Mouse (Mus musculus) megakaryocyte, embryonic 14.5 days (primary cell): ENCODE results near the gene Ftcd. TPM values are rescaled to one million over a fixed set of nuclear protein-coding genes. Genes with fewer than 3 reads are reported as not detected.
A peak's percentile ranks its signal among the peaks of the same experiment; 100 is the strongest.

Experiments used
- H3K27me3 ChIP-seq: replicated peaks from 2 replicates; pipeline ENCODE3; 2012; ENCODE audit warnings: inconsistent platforms
- H3K36me3 ChIP-seq: replicated peaks from 2 replicates; pipeline ENCODE3; 2012; ENCODE audit warnings: low read length, inconsistent platforms, mixed read lengths
- H3K4me1 ChIP-seq: 2 replicates; pipeline ENCODE4 v1.6.1; 2012; ENCODE audit warnings: inconsistent platforms
- H3K4me3 ChIP-seq: replicated peaks from 2 replicates; pipeline ENCODE3; 2012; ENCODE audit warnings: moderate library complexity, mild to moderate bottlenecking, inconsistent platforms
- H3K9me3 ChIP-seq: 2 replicates; pipeline ENCODE4 v1.6.1; 2012; ENCODE audit warnings: inconsistent platforms
- FLI1 ChIP-seq: IDR thresholded peaks from 2 replicates; pipeline ENCODE4 v1.6.1; 2012; ENCODE audit warnings: low read length, inconsistent platforms, mixed read lengths
- GATA1 ChIP-seq: IDR thresholded peaks from 3 replicates; pipeline ENCODE4 v1.6.1; 2012; ENCODE audit warnings: mixed read lengths, low read length, inconsistent platforms, borderline replicate concordance
- polyA plus RNA-seq: library from polyadenylated mRNA; stranded (reverse); fragments of >175 nt; gene quantifications from 2 replicates; pipeline ENCODE4 v1.2.3, GENCODE M21; 2012; ENCODE audit warnings: low replicate concordance; ENCODE audit not compliant: insufficient read depth

Ftcd gene
- polyA plus RNA-seq, 1 experiment = not detected

GRCm38 (mm10) chr10:76550458-76550857 lies 25.0 kb upstream of the Ftcd start:
- no peak overlapping the region for H3K4me3 ChIP-seq
- no peaks in the 10 kb centered on the region for H3K27me3 ChIP-seq
- no peaks in the 10 kb centered on the region for H3K9me3 ChIP-seq
- peaks cover 99% of the 10 kb centered on the region for H3K36me3 ChIP-seq
- peaks cover 50% of the 10 kb centered on the region for H3K4me1 ChIP-seq
- TF ChIP-seq FLI1 = no peak
- no peak for TF ChIP-seq GATA1

DNA sequence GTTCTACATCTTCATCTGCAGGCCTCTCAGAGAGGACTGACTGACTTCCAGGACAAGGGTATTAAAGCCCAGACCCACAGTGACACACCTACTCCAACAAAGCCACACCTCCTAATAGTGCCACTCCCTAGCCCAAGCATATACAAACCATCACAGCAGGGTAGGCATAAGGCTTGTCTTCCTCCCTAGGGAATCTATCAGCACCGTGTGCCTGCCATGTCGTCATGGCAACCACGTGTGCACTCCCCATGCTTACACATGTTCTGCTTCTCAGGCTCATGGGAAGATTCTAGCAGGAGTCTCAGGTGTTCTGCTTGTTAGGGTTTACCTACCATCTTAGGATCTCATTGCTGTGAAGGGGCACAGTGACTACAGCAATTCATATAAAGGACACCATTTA lies 23.9 kb upstream of the Ftcd start:
- Histone ChIP-seq H3K36me3 (peaks cover 99% of the 10 kb centered on the region), H3K4me3 (no peak overlapping the region), H3K4me1 (peaks cover 54% of the 10 kb centered on the region), H3K9me3 (no peaks in the 10 kb centered on the region), H3K27me3 (no peaks in the 10 kb centered on the region)
- TF ChIP-seq FLI1 (no peak), GATA1 (no peak)

GRCm38 (mm10) chr10:76554061-76554460 lies 21.4 kb upstream of the Ftcd start:
- TF ChIP-seq FLI1 = no peak
- TF ChIP-seq GATA1 = no peak
- no peak overlapping the region for H3K4me3 ChIP-seq
- peaks cover 53% of the 10 kb centered on the region for H3K4me1 ChIP-seq
- H3K9me3 ChIP-seq = no peaks in the 10 kb centered on the region
- peaks cover 2% of the 10 kb centered on the region for H3K27me3 ChIP-seq
- peaks cover 86% of the 10 kb centered on the region for H3K36me3 ChIP-seq

DNA sequence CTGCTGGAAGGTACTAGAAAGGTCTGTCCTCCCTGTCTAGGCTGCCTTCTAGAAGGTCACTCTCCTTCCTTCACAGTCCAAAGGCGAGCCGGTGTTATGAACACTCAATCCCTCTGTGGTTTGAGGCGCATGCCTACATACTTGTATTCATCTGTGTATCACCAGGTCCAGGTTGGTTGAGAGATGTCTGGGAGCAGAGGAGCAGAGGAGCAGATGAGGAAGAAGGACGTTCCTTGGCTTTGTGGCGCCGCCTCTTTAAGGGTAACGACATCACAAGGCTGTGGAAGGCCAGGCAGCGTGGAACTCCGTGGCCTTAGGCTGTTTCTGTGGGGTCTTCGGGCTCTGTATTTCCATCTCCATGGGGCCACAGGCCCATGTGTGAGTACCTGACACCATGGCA lies 13.5 kb upstream of the Ftcd start, which contains the start of gene Spatc1l:
Gene Spatc1l (plus strand): TSS at position 301 of the 400 bp plus-strand sequence.
- H3K4me3 ChIP-seq = no peak within 1 kb of the TSS
- no peak for TF ChIP-seq FLI1
- no peak for TF ChIP-seq GATA1

DNA sequence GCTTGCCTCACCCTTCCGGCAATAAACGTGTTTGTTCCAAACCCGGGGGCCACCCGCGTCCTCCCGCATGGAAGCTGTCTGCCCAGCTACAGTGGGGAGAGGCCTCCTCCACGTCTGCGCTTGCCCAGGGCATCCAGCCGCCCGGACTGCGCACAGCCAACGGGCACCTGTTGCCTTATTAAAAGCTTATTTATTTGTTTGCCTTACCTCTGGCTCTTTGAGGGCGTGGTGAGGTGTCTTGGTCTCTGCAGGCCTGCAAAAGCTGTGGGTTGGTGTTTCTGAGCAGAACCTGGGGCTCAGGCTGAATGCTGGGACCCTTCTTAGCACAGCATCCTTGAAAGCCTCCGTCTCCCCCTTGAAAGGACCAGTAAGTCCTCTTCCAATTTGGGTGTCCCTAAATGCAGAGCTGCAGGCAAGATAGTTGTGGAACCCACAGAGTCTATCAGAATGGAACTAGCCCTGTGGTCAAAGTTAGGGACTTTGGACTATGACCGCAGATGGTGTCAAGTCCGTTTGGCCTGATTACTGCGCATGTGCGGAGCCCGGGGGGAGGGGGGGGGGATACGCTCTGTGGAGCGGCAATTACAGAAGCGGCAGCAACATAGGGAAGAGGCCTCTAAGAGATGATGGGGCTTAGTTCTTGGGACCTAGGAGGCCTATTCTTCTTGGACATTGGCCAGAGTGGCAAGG lies 5.3 kb upstream of the Ftcd start:
- Histone ChIP-seq H3K27me3 (peaks cover 44% of the 10 kb centered on the region), H3K4me1 (peaks cover 44% of the 10 kb centered on the region), H3K9me3 (peaks cover 16% of the 10 kb centered on the region), H3K36me3 (no peaks in the 10 kb centered on the region), H3K4me3 (no peak overlapping the region)
- TF ChIP-seq FLI1 (no peak), GATA1 (no peak)

More for the DNA sequence above, 13.5 kb upstream of the Ftcd start, which contains the start of gene Spatc1l:
- Histone ChIP-seq H3K4me1 (peaks cover 31% of the 10 kb centered on the region), H3K9me3 (no peaks in the 10 kb centered on the region), H3K36me3 (peaks cover 10% of the 10 kb centered on the region), H3K27me3 (peaks cover 34% of the 10 kb centered on the region)

DNA sequence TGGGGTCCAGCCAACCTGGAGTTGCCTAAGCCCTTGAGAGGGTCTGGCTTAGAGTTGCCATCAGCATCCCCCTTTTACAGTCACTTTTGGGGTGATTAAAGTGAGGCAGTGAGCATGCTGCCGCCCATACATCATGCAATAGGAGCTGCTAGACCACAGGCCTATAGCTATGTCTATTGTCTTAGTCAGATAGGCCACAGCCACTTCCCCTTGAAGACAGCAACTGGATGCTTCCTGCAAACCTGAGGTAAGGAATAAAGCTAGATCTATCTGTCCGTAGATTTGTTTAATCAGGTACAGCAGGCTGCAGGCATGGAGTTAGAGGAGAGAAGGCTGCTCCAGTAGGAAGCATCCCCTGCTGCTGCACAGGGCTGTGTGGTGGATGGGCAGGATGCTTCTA lies 4.4 kb upstream of the Ftcd start:
- Histone ChIP-seq H3K9me3 (peaks cover 16% of the 10 kb centered on the region), H3K4me1 (peaks cover 49% of the 10 kb centered on the region), H3K27me3 (peaks cover 47% of the 10 kb centered on the region), H3K4me3 (peak overlapping the region; percentile 57), H3K36me3 (no peaks in the 10 kb centered on the region)
- TF ChIP-seq GATA1 (no peak), FLI1 (no peak)

GRCm38 (mm10) chr10:76572151-76572550 lies 3.3 kb upstream of the Ftcd start:
- no peak for TF ChIP-seq GATA1
- no peak for TF ChIP-seq FLI1
- Histone ChIP-seq H3K36me3 (no peaks in the 10 kb centered on the region), H3K4me3 (no peak overlapping the region), H3K27me3 (peaks cover 45% of the 10 kb centered on the region), H3K4me1 (peaks cover 56% of the 10 kb centered on the region), H3K9me3 (peaks cover 16% of the 10 kb centered on the region)

DNA sequence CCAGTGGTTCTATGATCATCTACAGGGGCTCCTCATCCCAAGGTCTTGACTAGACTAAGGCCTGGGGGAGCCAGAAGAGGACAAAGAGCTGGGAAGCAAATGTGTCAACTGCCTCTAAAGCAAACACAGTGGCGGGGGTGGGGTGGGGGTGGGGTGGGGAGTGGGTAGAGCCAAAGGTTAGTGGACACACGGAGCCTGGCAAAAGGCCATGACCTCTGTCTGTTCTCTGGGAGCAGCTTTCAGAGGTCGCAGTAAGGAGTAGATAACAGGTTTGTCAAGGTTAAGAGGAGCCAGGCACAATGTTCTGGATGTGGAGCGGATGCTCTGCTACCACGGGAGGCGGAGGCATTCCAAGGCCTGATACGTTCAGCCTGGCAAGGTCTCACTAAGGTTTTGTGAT lies 1.5 kb downstream of the Ftcd start:
- Histone ChIP-seq H3K4me3 (no peak overlapping the region), H3K36me3 (no peaks in the 10 kb centered on the region), H3K9me3 (no peaks in the 10 kb centered on the region), H3K27me3 (peaks cover 41% of the 10 kb centered on the region), H3K4me1 (peaks cover 33% of the 10 kb centered on the region)
- TF ChIP-seq FLI1 (no peak), GATA1 (no peak)

DNA sequence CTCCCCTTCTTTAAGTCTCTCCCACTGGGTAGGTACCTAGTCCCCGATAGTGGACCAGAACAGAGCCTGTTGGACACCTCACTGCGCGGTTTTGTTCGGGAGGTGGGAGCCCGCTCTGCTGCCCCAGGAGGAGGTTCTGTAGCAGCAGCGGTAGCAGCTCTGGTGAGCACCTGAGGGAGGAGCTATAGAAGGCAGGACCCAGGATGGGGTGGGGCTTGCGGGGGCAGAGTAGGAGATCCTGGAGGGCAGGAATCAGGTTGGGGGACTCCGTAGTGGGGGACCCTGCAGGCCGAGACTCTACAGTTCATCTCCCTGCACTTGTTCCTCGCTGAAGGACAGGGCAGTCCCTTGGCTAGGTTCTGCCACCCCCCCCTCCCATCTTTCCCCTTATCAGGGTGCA lies 8.7 kb downstream of the Ftcd start:
- H3K4me1 ChIP-seq = peaks cover 19% of the 10 kb centered on the region
- H3K27me3 ChIP-seq = peaks cover 64% of the 10 kb centered on the region
- H3K36me3 ChIP-seq = no peaks in the 10 kb centered on the region
- TF ChIP-seq FLI1 = no peak
- TF ChIP-seq GATA1 = no peak
- H3K4me3 ChIP-seq = no peak overlapping the region
- peaks cover 2% of the 10 kb centered on the region for H3K9me3 ChIP-seq

GRCm38 (mm10) chr10:76586190-76586589 lies 10.7 kb downstream of the Ftcd start:
- TF ChIP-seq FLI1 = no peak
- no peak for TF ChIP-seq GATA1
- peaks cover 66% of the 10 kb centered on the region for H3K27me3 ChIP-seq
- peaks cover 14% of the 10 kb centered on the region for H3K9me3 ChIP-seq
- peak overlapping the region; percentile 38 for H3K4me3 ChIP-seq
- H3K36me3 ChIP-seq = no peaks in the 10 kb centered on the region
- peaks cover 19% of the 10 kb centered on the region for H3K4me1 ChIP-seq
